Comparison of ENCODE assay signal across 30 mouse cellular contexts in the genomic region with DNA sequence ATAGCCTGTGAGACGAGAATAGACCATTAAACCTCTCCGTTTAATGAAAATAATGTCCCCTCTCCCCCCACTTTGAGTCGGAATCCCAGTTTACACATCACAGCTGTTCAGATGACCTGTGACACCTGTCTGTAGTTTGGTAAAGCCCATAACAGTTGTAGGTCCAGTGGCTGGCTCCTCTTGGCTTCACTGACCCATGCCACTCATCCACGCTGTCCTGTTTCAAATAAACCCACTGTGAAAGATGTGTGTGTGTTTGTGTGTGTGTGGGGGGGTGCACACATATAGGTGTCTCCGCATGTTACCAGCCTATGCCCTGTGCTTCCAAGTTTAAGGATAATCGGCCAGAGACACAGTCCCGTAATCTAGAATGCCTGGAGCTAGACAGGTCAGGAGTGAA.
"Had no signal": no experiment of that assay in that cellular context is flagged by ENCODE, and none has a peak within 500 bp of the region (broad histone marks: within the 10 kb centered on the region; RNA-seq: fewer than 3 reads in every experiment).

No protein-coding gene starts in this region.

- H3K4me3 ChIP-seq: heart, embryonic 12.5 days; heart, embryonic 13.5 days; heart, embryonic 15.5 days; hindbrain, embryonic 10.5 days; hindbrain, embryonic 12.5 days; hindbrain, embryonic 13.5 days; hindbrain, embryonic 15.5 days; intestine, embryonic 15.5 days; kidney, embryonic 15.5 days; layer of hippocampus, adult 2 months; left cerebral cortex, adult 2 months had no signal

- H3K9ac ChIP-seq: heart, embryonic 12.5 days; heart, embryonic 13.5 days; heart, embryonic 15.5 days; hindbrain, embryonic 12.5 days; hindbrain, embryonic 13.5 days; hindbrain, embryonic 14.5 days; hindbrain, embryonic 15.5 days; intestine, embryonic 15.5 days; kidney, embryonic 15.5 days had no signal

- H3K4me2 ChIP-seq: heart, embryonic 12.5 days; heart, embryonic 13.5 days; heart, embryonic 15.5 days; hindbrain, embryonic 12.5 days; hindbrain, embryonic 13.5 days; hindbrain, embryonic 14.5 days; hindbrain, embryonic 15.5 days; intestine, embryonic 15.5 days; kidney, embryonic 15.5 days had no signal

- H3K27ac ChIP-seq: heart, embryonic 13.5 days; heart, embryonic 15.5 days; hindbrain, embryonic 10.5 days; hindbrain, embryonic 12.5 days; hindbrain, embryonic 13.5 days; hindbrain, embryonic 14.5 days; hindbrain, embryonic 15.5 days; hindbrain, postnatal 0 days; intestine, embryonic 15.5 days; kidney, embryonic 15.5 days; kidney, postnatal 0 days; layer of hippocampus, adult 2 months; left cerebral cortex, adult 2 months had no signal

- H3K27me3 ChIP-seq: intestine, embryonic 15.5 days had no signal

- DNase-seq: heart, postnatal 10 days; heart, postnatal 14 days; heart, postnatal 36 days; heart, postnatal 4 days; kidney, adult 11 months; kidney, adult 18-20 months; kidney, adult 2 months; kidney, adult 8-10 months; kidney, adult 9 months; kidney, postnatal 10 days; kidney, postnatal 14 days; kidney, postnatal 25 days; kidney, postnatal 36 days; kidney, postnatal 4 days; layer of hippocampus, adult 9-11 months; layer of hippocampus, postnatal 36 days had no signal

- H3K9me3 ChIP-seq: heart, embryonic 12.5 days; heart, embryonic 15.5 days; hindbrain, embryonic 10.5 days; hindbrain, embryonic 12.5 days; hindbrain, embryonic 13.5 days; hindbrain, embryonic 15.5 days; intestine, embryonic 15.5 days; kidney, embryonic 15.5 days had no signal

- H3K36me3 ChIP-seq: intestine, embryonic 15.5 days had no signal
